Mouse (Mus musculus): ENCODE data around the gene Pam.

DNA sequence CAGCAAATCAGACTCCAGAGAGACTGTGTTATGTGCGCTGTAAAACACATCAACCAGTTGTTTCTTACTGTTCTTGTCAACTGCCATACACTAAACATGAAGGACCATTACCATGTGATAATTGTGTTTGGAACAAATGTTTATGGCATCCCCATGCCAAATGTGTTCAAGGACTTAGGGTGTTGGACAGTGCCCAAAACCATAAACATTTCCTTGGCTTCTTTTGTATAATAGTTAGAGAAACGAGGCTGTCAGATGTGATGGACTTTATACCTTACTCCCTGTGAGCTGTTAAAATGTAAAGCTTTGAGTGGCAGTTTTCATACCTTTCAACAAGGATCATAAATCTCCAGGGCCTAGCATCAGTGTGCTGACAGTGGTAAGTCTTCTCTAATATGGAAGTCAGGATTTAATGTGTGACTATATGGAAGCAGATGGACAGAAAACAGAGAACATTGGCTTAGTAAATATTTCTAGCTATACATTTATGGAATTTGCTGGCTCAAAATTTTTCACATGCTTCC, 169.4 kb downstream of the Pam start:
- TF ChIP-seq CTCF (IDR thresholded peaks at IDR 0.05; ENCODE audit: borderline replicate concordance, insufficient read depth, low read depth, low read length) (no peak), POLR2A (IDR thresholded peaks at IDR 0.05; ENCODE audit: borderline replicate concordance, insufficient read depth, low read length) (no peak)

Measured in cerebellum, adult 2 months (tissue).